19 mouse cellular contexts compared by ENCODE assay signal in genomic region chr5:148542196-148542595, GRCm38 (mm10). TPM values are rescaled to one million over a fixed set of nuclear protein-coding genes. Genes with fewer than 3 reads are reported as not detected.
A peak's percentile ranks its signal among the peaks of the same experiment; 100 is the strongest.
DNase-seq lines count a peak whose midpoint lies in the region; ATAC-seq and TF ChIP-seq lines count a peak whose summit lies in the region.
"Had no signal": no experiment of that assay in that cellular context is flagged by ENCODE, and none has a peak within 500 bp of the region (broad histone marks: within the 10 kb centered on the region; RNA-seq: fewer than 3 reads in every experiment).

No protein-coding gene starts in this region.

- no peak for ATAC-seq in heart, embryonic 13.5 days (ENCODE audit: extremely low read depth, insufficient number of reproducible peaks, low FRiP score, low TSS enrichment)
- ATAC-seq in megakaryocyte, adult 5-6 weeks (ENCODE audit: poor library complexity, severe bottlenecking) = peak; percentile 86
- no peak for ATAC-seq in lung, postnatal 0 days
- no peak for ATAC-seq in erythroblast, adult 5-6 weeks (replicated peaks; ENCODE audit: low FRiP score, poor library complexity, severe bottlenecking)
- ATAC-seq: forebrain, embryonic 16.5 days; midbrain, embryonic 13.5 days had no signal

- H3K4me2 ChIP-seq in heart, embryonic 13.5 days = no peak overlapping the region
- H3K4me2 ChIP-seq in lung, postnatal 0 days (replicated peaks; ENCODE audit: low read depth, low read length) = no peak overlapping the region
- H3K4me2 ChIP-seq: hindbrain, embryonic 15.5 days; midbrain, embryonic 13.5 days had no signal

- 0 out of 2 replicates have a peak overlapping the region, but pooled peaks have one; percentile 39 for H3K27ac ChIP-seq in heart, embryonic 13.5 days (replicated peaks)
- H3K27ac ChIP-seq in heart, embryonic 10.5 days = no peak overlapping the region
- 0 out of 2 replicates have a peak overlapping the region, but pooled peaks have one; percentile 28 for H3K27ac ChIP-seq in bone marrow macrophage, adult 2 months (ENCODE audit: insufficient read depth, low read depth, low read length)
- H3K27ac ChIP-seq in lung, postnatal 0 days (ENCODE audit: low read length) = no peak overlapping the region
- H3K27ac ChIP-seq: hindbrain, embryonic 15.5 days; midbrain, embryonic 13.5 days had no signal

- H3K27me3 ChIP-seq in heart, embryonic 13.5 days (replicated peaks) = no peaks in the 10 kb centered on the region
- H3K27me3 ChIP-seq in heart, embryonic 10.5 days (ENCODE audit: insufficient read depth, poor library complexity, severe bottlenecking) = no peaks in the 10 kb centered on the region
- H3K27me3 ChIP-seq in lung, postnatal 0 days (replicated peaks; ENCODE audit: insufficient read depth, low read length) = no peaks in the 10 kb centered on the region
- H3K27me3 ChIP-seq: hindbrain, embryonic 15.5 days; midbrain, embryonic 13.5 days had no signal

- H3K9ac ChIP-seq in heart, embryonic 13.5 days = no peak overlapping the region
- no peak overlapping the region for H3K9ac ChIP-seq in lung, postnatal 0 days (replicated peaks; ENCODE audit: low read depth)
- H3K9ac ChIP-seq: hindbrain, embryonic 15.5 days; midbrain, embryonic 13.5 days had no signal

- TF ChIP-seq POLR2A in bone marrow macrophage, adult 2 months (IDR thresholded peaks at IDR 0.05; ENCODE audit: borderline replicate concordance, low read depth, low read length) = no peak

- H3K4me1 ChIP-seq in heart, embryonic 13.5 days = peaks cover 61% of the 10 kb centered on the region
- H3K4me1 ChIP-seq in heart, embryonic 10.5 days = peaks cover 44% of the 10 kb centered on the region
- peaks cover 51% of the 10 kb centered on the region for H3K4me1 ChIP-seq in bone marrow macrophage, adult 2 months (ENCODE audit: control insufficient read depth, insufficient read depth, low read length)
- H3K4me1 ChIP-seq in lung, postnatal 0 days (ENCODE audit: insufficient read depth, low read depth, low read length) = peaks cover 9% of the 10 kb centered on the region; the same call in 1 of the 2 replicates

- DNase-seq in heart, embryonic 10.5 days (ENCODE audit: low spot score) = no peak
- peak; percentile 67 for DNase-seq in 416B (ENCODE audit: low read depth)
- DNase-seq in lung, postnatal 0 days (ENCODE audit: low spot score) = no peak
- DNase-seq: adrenal gland, adult 8-10 months; B cell, adult 2 months; cerebellum, adult 11 months; heart, adult 18-20 months; kidney, adult 8-10 months; kidney, postnatal 4 days; lung, postnatal 14 days; right cerebral cortex, postnatal 14 days; thymus, postnatal 25 days had no signal

- H3K9me3 ChIP-seq in heart, embryonic 13.5 days = no peaks in the 10 kb centered on the region
- H3K9me3 ChIP-seq in heart, embryonic 10.5 days = no peaks in the 10 kb centered on the region
- H3K9me3 ChIP-seq in lung, postnatal 0 days (ENCODE audit: low read length) = no peaks in the 10 kb centered on the region
- H3K9me3 ChIP-seq: hindbrain, embryonic 15.5 days; midbrain, embryonic 13.5 days had no signal

- no peak for TF ChIP-seq CTCF in bone marrow macrophage, adult 2 months (IDR thresholded peaks at IDR 0.05; ENCODE audit: low read depth, low read length)
- no peak for TF ChIP-seq CTCF in lung, postnatal 0 days (IDR thresholded peaks at IDR 0.05)

- no peak for TF ChIP-seq EP300 in lung, postnatal 0 days (IDR thresholded peaks at IDR 0.05)

- no peaks in the 10 kb centered on the region for H3K36me3 ChIP-seq in heart, embryonic 13.5 days
- no peaks in the 10 kb centered on the region for H3K36me3 ChIP-seq in heart, embryonic 10.5 days
- H3K36me3 ChIP-seq in lung, postnatal 0 days (ENCODE audit: insufficient read depth, low read length) = no peaks in the 10 kb centered on the region
- H3K36me3 ChIP-seq: hindbrain, embryonic 15.5 days; midbrain, embryonic 13.5 days had no signal

- WGBS in heart, embryonic 13.5 days = 23% methylated on average over 2 of the region's 2 CpGs
- WGBS in heart, embryonic 10.5 days = 18% methylated on average over 2 of the region's 2 CpGs
- 17% methylated on average over 2 of the region's 2 CpGs for WGBS in lung, postnatal 0 days

- H3K4me3 ChIP-seq in heart, embryonic 13.5 days = no peak overlapping the region
- H3K4me3 ChIP-seq in heart, embryonic 10.5 days = no peak overlapping the region
- no peak overlapping the region for H3K4me3 ChIP-seq in bone marrow macrophage, adult 2 months (ENCODE audit: insufficient read depth, low read length)
- no peak overlapping the region for H3K4me3 ChIP-seq in lung, postnatal 0 days (ENCODE audit: low read depth, low read length)
- H3K4me3 ChIP-seq: hindbrain, embryonic 15.5 days; midbrain, embryonic 13.5 days had no signal

RNA-seq across cellular contexts. Expression of gene Ubl3, which starts 10.4 kb away (rescaled TPM):
- polyA plus RNA-seq in heart, embryonic 13.5 days (2015; fragmentation: Nextera tagmentation; extraction: Ambion mirVana) = 55.0 and 59.1 TPM in 2 replicates
- 55.0 and 59.9 TPM in 2 replicates for polyA plus RNA-seq in heart, embryonic 10.5 days (2016; fragmentation: Nextera tagmentation; extraction: Ambion mirVana)
- 185 and 195 TPM in 2 replicates for polyA plus RNA-seq in bone marrow macrophage, adult 2 months (2012; ENCODE audit: insufficient read depth, insufficient read length, missing spikeins)
- 90.4 and 93.3 TPM in 2 replicates for total RNA-seq in megakaryocyte, adult 5-6 weeks (2015)
- total RNA-seq in megakaryocyte, adult 5-6 weeks (2017) = 122 and 130 TPM in 2 replicates
- 161 and 165 TPM in 2 replicates for polyA plus RNA-seq in lung, postnatal 0 days (2015; fragmentation: Nextera tagmentation; extraction: Ambion mirVana)
- total RNA-seq in erythroblast, adult 5-6 weeks (2015; ENCODE audit: low replicate concordance) = 12.9 and 14.6 TPM in 2 replicates
- 13.9 and 21.5 TPM in 2 replicates for total RNA-seq in erythroblast, adult 5-6 weeks (2017; ENCODE audit: low replicate concordance)

Comparison
In these comparisons a context has a peak if more than half of its experiments do, and no peak if none do; other contexts are left out.
1. H3K27ac ChIP-seq: peak in heart, embryonic 13.5 days (single experiment) and bone marrow macrophage, adult 2 months (single experiment); none in heart, embryonic 10.5 days (single experiment) and lung, postnatal 0 days (single experiment).